Mouse (Mus musculus) MEL (cell line): ENCODE results near the gene Col15a1. TPM values are rescaled to one million over a fixed set of nuclear protein-coding genes. Genes with fewer than 3 reads are reported as not detected.

Source experiments
- DNase-seq: peaks from one replicate; pipeline ENCODE4 v3.0.0; 2011; ENCODE audit warnings: low read depth, low spot score
- H3K27ac ChIP-seq: 2 replicates; pipeline ENCODE4 v1.5.1; 2012; ENCODE audit warnings: low read depth, mild to moderate bottlenecking, control low read depth, low read length, moderate library complexity; ENCODE audit not compliant: control insufficient read depth
- H3K27me3 ChIP-seq, 2 experiments: fragments of 150-350 bp in 1 of 2; sonication (generic) in 1 of 2; 2 replicates each; pipeline ENCODE4 v1.6.1; 2012; ENCODE audit warnings: low read length in 2 of 2, mild to moderate bottlenecking in 2 of 2, improper control_type of control experiment in 1 of 2, moderate library complexity in 1 of 2; ENCODE audit not compliant: insufficient read depth in 2 of 2, control insufficient read depth in 1 of 2
- H3K36me3 ChIP-seq, 2 experiments: 2 replicates each; pipeline ENCODE4 v1.6.1; 2012 to 2014; ENCODE audit warnings: low read length in 2 of 2, improper control_type of control experiment in 1 of 2, inconsistent platforms in 1 of 2, mild to moderate bottlenecking in 1 of 2; ENCODE audit not compliant: insufficient read depth in 2 of 2, control insufficient read depth in 1 of 2
- H3K4me1 ChIP-seq, 2 experiments: fragments of 150-350 bp in 1 of 2; sonication (generic) in 1 of 2; 2 replicates each; pipeline ENCODE4 v1.6.1; 2012; ENCODE audit warnings: low read length in 2 of 2, improper control_type of control experiment in 1 of 2, mild to moderate bottlenecking in 1 of 2; ENCODE audit not compliant: insufficient read depth in 2 of 2, control insufficient read depth in 1 of 2
- H3K4me3 ChIP-seq, 2 experiments: fragments of 150-350 bp in 1 of 2; sonication (generic) in 1 of 2; 2 replicates each; pipeline ENCODE4 v1.5.1; 2012; ENCODE audit warnings: low read depth in 2 of 2, low read length in 2 of 2, mild to moderate bottlenecking in 2 of 2, moderate library complexity in 2 of 2, control low read depth in 1 of 2, improper control_type of control experiment in 1 of 2; ENCODE audit not compliant: control insufficient read depth in 1 of 2, insufficient read depth in 1 of 2
- H3K79me2 ChIP-seq: 2 replicates; pipeline ENCODE4 v1.6.1; 2012; ENCODE audit warnings: mild to moderate bottlenecking, low read length, moderate library complexity; ENCODE audit not compliant: control insufficient read depth, poor library complexity, insufficient read depth
- H3K9ac ChIP-seq: 2 replicates; pipeline ENCODE4 v1.6.1; 2012; ENCODE audit warnings: low read depth, mild to moderate bottlenecking, control low read depth, low read length, moderate library complexity; ENCODE audit not compliant: control insufficient read depth, poor library complexity, severe bottlenecking
- H3K9me3 ChIP-seq: fragments of 150-350 bp; sonication (generic); replicated peaks from 2 replicates; pipeline ENCODE4 v1.6.1; 2012; ENCODE audit warnings: mild to moderate bottlenecking, low read length, improper control_type of control experiment, moderate library complexity; ENCODE audit not compliant: insufficient read depth
- CHD1 ChIP-seq: IDR thresholded peaks from 2 replicates; pipeline ENCODE4 v1.6.1; 2012; ENCODE audit warnings: low read depth, mild to moderate bottlenecking, inconsistent platforms, low read length, improper control_type of control experiment
- CHD2 ChIP-seq: IDR thresholded peaks from 2 replicates; pipeline ENCODE4 v1.6.1; 2011; ENCODE audit warnings: low read length, improper control_type of control experiment
- CTCF ChIP-seq, 3 experiments: IDR thresholded peaks in 2 of 3; conservative IDR thresholded peaks in 1 of 3; 2 replicates each; pipeline ENCODE4 v1.5.1; 2011 to 2012; ENCODE audit warnings: low read length in 3 of 3, low read depth in 2 of 3, mild to moderate bottlenecking in 2 of 3, improper control_type of control experiment in 1 of 3, inconsistent platforms in 1 of 3, mixed read lengths in 1 of 3, moderate library complexity in 1 of 3; ENCODE audit not compliant: control insufficient read depth in 1 of 3, insufficient read depth in 1 of 3, poor library complexity in 1 of 3, severe bottlenecking in 1 of 3
- ELF1 ChIP-seq: IDR thresholded peaks from 2 replicates; pipeline ENCODE4 v1.6.1; 2014; ENCODE audit warnings: low read depth, mild to moderate bottlenecking, inconsistent platforms, low read length, improper control_type of control experiment, moderate library complexity
- EP300 ChIP-seq, 2 experiments: IDR thresholded peaks; 2 replicates each; pipeline ENCODE4 v1.6.1; 2011; ENCODE audit warnings: improper control_type of control experiment in 2 of 2, low read length in 2 of 2, low read depth in 1 of 2, mild to moderate bottlenecking in 1 of 2
- GABPA ChIP-seq: IDR thresholded peaks from 2 replicates; pipeline ENCODE4 v1.6.1; 2012; ENCODE audit warnings: low read depth, mild to moderate bottlenecking, inconsistent platforms, low read length, improper control_type of control experiment, moderate library complexity
- HCFC1 ChIP-seq: IDR thresholded peaks from 2 replicates; pipeline ENCODE4 v1.6.1; 2012; ENCODE audit warnings: low read depth, mild to moderate bottlenecking, inconsistent platforms, low read length, improper control_type of control experiment, moderate library complexity
- KAT2A ChIP-seq: conservative IDR thresholded peaks from 2 replicates; pipeline ENCODE4 v1.6.1; 2012; ENCODE audit warnings: low read depth, low read length, improper control_type of control experiment, inconsistent platforms
- MAFK ChIP-seq: IDR thresholded peaks from 2 replicates; pipeline ENCODE4 v1.6.1; 2011; ENCODE audit warnings: low read depth, mild to moderate bottlenecking, low read length, improper control_type of control experiment, borderline replicate concordance
- MAX ChIP-seq: IDR thresholded peaks from 2 replicates; pipeline ENCODE4 v1.6.1; 2011; ENCODE audit warnings: low read length, improper control_type of control experiment
- MAZ ChIP-seq: IDR thresholded peaks from 2 replicates; pipeline ENCODE4 v1.6.1; 2012; ENCODE audit warnings: low read depth, mild to moderate bottlenecking, inconsistent platforms, low read length, improper control_type of control experiment
- MEF2A ChIP-seq: IDR thresholded peaks from 2 replicates; pipeline ENCODE4 v1.6.1; 2014; ENCODE audit warnings: low read depth, mild to moderate bottlenecking, inconsistent platforms, low read length, improper control_type of control experiment; ENCODE audit not compliant: poor library complexity, insufficient replicate concordance, severe bottlenecking; ENCODE audit errors: extremely low read depth
- MYC ChIP-seq: IDR thresholded peaks from 2 replicates; pipeline ENCODE4 v1.6.1; 2011; ENCODE audit warnings: low read depth, mild to moderate bottlenecking, low read length, improper control_type of control experiment, moderate library complexity
- POLR2A ChIP-seq, 2 experiments: IDR thresholded peaks; 2 replicates each; pipeline ENCODE4 v1.6.1; 2011 to 2012; ENCODE audit warnings: low read length in 2 of 2, mild to moderate bottlenecking in 2 of 2, control low read depth in 1 of 2, improper control_type of control experiment in 1 of 2, low read depth in 1 of 2, moderate library complexity in 1 of 2; ENCODE audit not compliant: control insufficient read depth in 1 of 2, insufficient read depth in 1 of 2, poor library complexity in 1 of 2
- POLR2AphosphoS2 ChIP-seq: IDR thresholded peaks from 2 replicates; pipeline ENCODE4 v1.6.1; 2011; ENCODE audit warnings: low read length, improper control_type of control experiment
- RCOR1 ChIP-seq: IDR thresholded peaks from 2 replicates; pipeline ENCODE4 v1.6.1; 2012; ENCODE audit warnings: low read depth, mild to moderate bottlenecking, inconsistent platforms, low read length, improper control_type of control experiment
- SIN3A ChIP-seq: IDR thresholded peaks from 2 replicates; pipeline ENCODE4 v1.6.1; 2012; ENCODE audit warnings: low read length, improper control_type of control experiment, inconsistent platforms
- TAL1 ChIP-seq: IDR thresholded peaks from 2 replicates; pipeline ENCODE4 v1.6.1; 2012; ENCODE audit warnings: mild to moderate bottlenecking, inconsistent platforms, low read length, moderate library complexity, mixed read lengths
- TBP ChIP-seq: IDR thresholded peaks from 2 replicates; pipeline ENCODE4 v1.8.0; 2011; ENCODE audit warnings: low read depth, low read length, improper control_type of control experiment
- UBTF ChIP-seq: IDR thresholded peaks from 2 replicates; pipeline ENCODE4 v1.6.1; 2012; ENCODE audit warnings: low read depth, mild to moderate bottlenecking, inconsistent platforms, low read length, improper control_type of control experiment, moderate library complexity, borderline replicate concordance; ENCODE audit not compliant: insufficient read depth
- USF1 ChIP-seq: IDR thresholded peaks from 2 replicates; pipeline ENCODE4 v1.6.1; 2014; ENCODE audit warnings: low read depth, mild to moderate bottlenecking, inconsistent platforms, low read length, improper control_type of control experiment, moderate library complexity
- ZKSCAN1 ChIP-seq: IDR thresholded peaks from 2 replicates; pipeline ENCODE4 v1.6.1; 2012; ENCODE audit warnings: low read depth, mild to moderate bottlenecking, inconsistent platforms, low read length, improper control_type of control experiment, moderate library complexity
- ZMIZ1 ChIP-seq: IDR thresholded peaks from 2 replicates; pipeline ENCODE4 v1.6.1; 2012; ENCODE audit warnings: low read depth, mild to moderate bottlenecking, inconsistent platforms, low read length, improper control_type of control experiment, moderate library complexity
- polyA plus RNA-seq, 2 experiments: library from polyadenylated mRNA; stranded (reverse) in 1 of 2; unstranded in 1 of 2; fragments of >175 nt in 1 of 2; fragments of >200 nt in 1 of 2; gene quantifications; 2 replicates each; pipeline versions ENCODE4 v1.2.1 to v1.2.4; 2012; ENCODE audit warnings: low replicate concordance in 2 of 2, low read depth in 1 of 2; ENCODE audit not compliant: insufficient read length in 2 of 2, insufficient read depth in 1 of 2, missing spikeins in 1 of 2
- total RNA-seq: library from RNA; depleted of rRNA; stranded (reverse); fragments of 300-350 nt; gene quantifications from 2 replicates; pipeline ENCODE4 v1.2.3, GENCODE M21; 2012; rRNA removed

Gene Col15a1
- total RNA-seq (0.78 and 2.2 TPM in 2 replicates), polyA plus RNA-seq (1 to 10 TPM in 1 of 2 experiments, not detected in 1; 2.6 TPM)

DNA sequence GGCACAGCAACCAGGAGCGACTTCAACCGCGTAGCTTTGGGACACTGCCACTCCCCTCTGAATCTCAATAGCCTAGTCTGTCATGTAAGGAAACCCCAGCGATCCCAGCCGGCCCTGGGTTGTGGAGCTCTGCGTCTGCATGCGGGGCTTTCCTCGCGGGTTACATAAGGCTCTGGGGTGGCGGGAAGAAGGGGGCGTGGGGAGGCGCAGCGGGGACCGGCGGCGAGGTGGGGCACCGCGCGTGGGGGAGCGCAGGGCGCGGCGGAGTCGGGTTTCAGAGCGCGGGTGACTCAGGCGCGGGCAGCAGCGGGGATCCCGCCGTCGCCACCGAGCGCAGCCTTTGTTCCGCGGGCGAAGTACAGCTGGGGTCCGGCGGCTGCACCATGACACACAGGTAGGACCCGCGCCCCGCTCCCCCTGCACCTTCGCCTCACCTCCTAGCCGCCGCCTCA is at the start of gene Col15a1:
Col15a1 (plus strand) TSS at position 193 of the 452 bp plus-strand sequence.
- DNase-seq: no peak
- no peaks in the 10 kb centered on the region for H3K79me2 ChIP-seq
- H3K4me3 ChIP-seq: no peak within 1 kb of the TSS
- no peak within 1 kb of the TSS for H3K9ac ChIP-seq
- no peaks in the 10 kb centered on the region for H3K4me1 ChIP-seq
- no peak for TF ChIP-seq ZKSCAN1
- TF ChIP-seq POLR2AphosphoS2: no peak
- TF ChIP-seq CTCF (IDR thresholded peaks at IDR 0.05 in 2 of 3, conservative IDR thresholded peaks at IDR 0.05 in 1 of 3; ENCODE audit: control insufficient read depth in 1 of 3, insufficient read depth in 1 of 3, low read depth in 2 of 3, low read length in 3 of 3, poor library complexity in 1 of 3, severe bottlenecking in 1 of 3): no peak
- no peak for TF ChIP-seq POLR2A (IDR thresholded peaks at IDR 0.05; ENCODE audit: control insufficient read depth in 1 of 2, insufficient read depth in 1 of 2, low read depth in 1 of 2, low read length in 2 of 2, poor library complexity in 1 of 2)
- no peak for TF ChIP-seq HCFC1
- no peak for TF ChIP-seq RCOR1
- TF ChIP-seq MAX: no peak
- TF ChIP-seq KAT2A: no peak
- no peak for TF ChIP-seq ELF1
- TF ChIP-seq GABPA: no peak
- TF ChIP-seq USF1: no peak
- no peak for TF ChIP-seq CHD1
- TF ChIP-seq TAL1: no peak
- no peak for TF ChIP-seq ZMIZ1
- no peak for TF ChIP-seq TBP
- no peak for TF ChIP-seq SIN3A
- TF ChIP-seq MEF2A: no peak
- no peak for TF ChIP-seq MYC
- H3K27me3 ChIP-seq: peaks cover 0 to 3% of the 10 kb centered on the region in 2 experiments; a peak in 2 of 4 replicates
- H3K36me3 ChIP-seq: no peaks in the 10 kb centered on the region
- no peaks in the 10 kb centered on the region for H3K9me3 ChIP-seq
- no peak within 1 kb of the TSS for H3K27ac ChIP-seq

DNA sequence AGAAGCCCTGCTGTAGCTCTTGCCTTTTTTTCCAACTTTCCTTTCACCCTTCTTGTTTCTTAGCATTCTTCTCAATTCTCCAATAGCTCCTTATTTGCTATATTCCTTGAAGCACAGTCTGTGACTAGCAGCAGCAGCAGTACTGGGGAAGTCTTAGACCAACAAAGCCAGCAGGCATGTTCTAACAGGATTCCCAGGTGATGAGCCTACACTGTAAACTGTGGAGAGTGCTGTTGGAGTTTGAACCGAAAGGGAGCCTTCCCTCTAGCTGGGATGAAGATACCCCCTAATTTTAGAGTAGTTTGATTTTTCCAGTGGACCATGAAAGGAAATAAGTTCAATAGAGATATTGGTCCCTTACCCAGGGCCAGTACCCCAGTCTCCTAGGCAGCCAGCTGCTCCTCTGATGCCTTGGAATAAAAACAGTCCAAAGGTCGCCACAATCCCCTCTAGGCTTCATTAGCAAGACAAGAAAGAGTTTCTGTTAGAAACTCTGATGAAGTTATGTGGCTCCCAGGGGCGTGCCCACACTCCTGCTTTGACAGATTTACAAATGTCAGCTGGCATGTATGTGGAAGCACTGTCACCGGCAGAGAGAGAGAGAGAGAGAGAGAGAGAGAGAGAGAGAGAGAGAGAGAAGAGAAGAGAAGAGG is 46.7 kb upstream of the Col15a1 start:
- H3K79me2 ChIP-seq: no peaks in the 10 kb centered on the region

More for the DNA sequence above, 46.7 kb upstream of the Col15a1 start:
- DNase-seq: no peak
- no peaks in the 10 kb centered on the region for H3K4me1 ChIP-seq
- TF ChIP-seq UBTF: no peak
- TF ChIP-seq ZKSCAN1: no peak
- TF ChIP-seq TAL1: no peak
- no peak for TF ChIP-seq CHD2
- TF ChIP-seq MAZ: no peak
- TF ChIP-seq TBP: no peak
- TF ChIP-seq SIN3A: no peak
- TF ChIP-seq MAFK: no peak
- no peak for TF ChIP-seq EP300 (IDR thresholded peaks at IDR 0.05; ENCODE audit: low read depth in 1 of 2, low read length in 2 of 2)
- H3K27ac ChIP-seq: no peak overlapping the region
- H3K4me3 ChIP-seq: no peak overlapping the region
- no peak overlapping the region for H3K9ac ChIP-seq
- no peaks in the 10 kb centered on the region for H3K36me3 ChIP-seq
- no peaks in the 10 kb centered on the region for H3K9me3 ChIP-seq
- no peaks in the 10 kb centered on the region; a peak in 1 of 4 replicates for H3K27me3 ChIP-seq
